Mouse (Mus musculus) kidney, postnatal 0 days (tissue): ENCODE measurements at regions not wholly inside any gene's neighbourhood (a gene's known extent, or its start where the extent isn't known, plus 50 kb on each side); places are given as distances from the start of the nearest gene placed in this dataset.
A peak's percentile ranks its signal among the peaks of the same experiment; 100 is the strongest.

Experiments
- ATAC-seq: fragments of 200-750 bp; cut with Nextera tagmentation; replicated peaks from 2 replicates; pipeline ENCODE4 v1.8.0; 2017; ENCODE audit warnings: low read depth, moderate number of reproducible peaks, moderate TSS enrichment, moderate library complexity; ENCODE audit not compliant: low FRiP score
- DNase-seq: peaks from one replicate; pipeline ENCODE4 v3.0.0-alpha.2; 2016; ENCODE audit warnings: low spot score
- H3K27ac ChIP-seq: fragments of 300-500 bp; sonication (generic); 2 replicates; pipeline ENCODE4 v1.5.1; 2014; ENCODE audit warnings: mild to moderate bottlenecking
- H3K27me3 ChIP-seq: fragments of 300-500 bp; sonication (generic); 2 replicates; pipeline ENCODE4 v1.6.1; 2014; ENCODE audit warnings: low read length, mixed read lengths; ENCODE audit not compliant: insufficient read depth
- H3K36me3 ChIP-seq: fragments of 300-500 bp; sonication (generic); 2 replicates; pipeline ENCODE4 v1.6.1; 2014; ENCODE audit warnings: low read length, mixed read lengths; ENCODE audit not compliant: insufficient read depth
- H3K4me1 ChIP-seq: fragments of 300-500 bp; sonication (generic); replicated peaks from 2 replicates; pipeline ENCODE4 v1.6.1; 2014; ENCODE audit warnings: antibody characterized with exemption, low read length, mixed read lengths; ENCODE audit not compliant: insufficient read depth
- H3K4me2 ChIP-seq: fragments of 300-500 bp; sonication (generic); 2 replicates; pipeline ENCODE4 v1.6.1; 2014; ENCODE audit warnings: mild to moderate bottlenecking, low read length, moderate library complexity, mixed read lengths
- H3K4me3 ChIP-seq: fragments of 300-500 bp; sonication (generic); replicated peaks from 2 replicates; pipeline ENCODE4 v1.5.1; 2014; ENCODE audit warnings: low read depth, low read length
- H3K9ac ChIP-seq: fragments of 300-500 bp; sonication (generic); 2 replicates; pipeline ENCODE4 v1.6.1; 2014; ENCODE audit warnings: low read depth, low read length
- H3K9me3 ChIP-seq: fragments of 300-500 bp; sonication (generic); replicated peaks from 2 replicates; pipeline ENCODE4 v1.6.1; 2016; ENCODE audit warnings: low read length, inconsistent platforms, mixed read lengths
- CTCF ChIP-seq: IDR thresholded peaks from 2 replicates; pipeline ENCODE4 v1.5.1; 2016; ENCODE audit warnings: antibody characterized with exemption, low read depth, mild to moderate bottlenecking, moderate library complexity
- WGBS: fragments of 180-500 bp; shearing (Covaris S2); extraction: QIAGEN DNeasy Blood & Tissue Kit; methylation state at CpG from one replicate; pipeline ENCODE4 v1.1.7; 2014; 5-methylcytosine and 5-hydroxymethylcytosine counted together

- Histone ChIP-seq H3K27ac (no peak overlapping the region), H3K4me2 (no peak overlapping the region), H3K4me3 (no peak overlapping the region), H3K36me3 (no peaks in the 10 kb centered on the region), H3K27me3 (no peaks in the 10 kb centered on the region), H3K4me1 (no peaks in the 10 kb centered on the region), H3K9me3 (no peaks in the 10 kb centered on the region), H3K9ac (no peak overlapping the region)
- 58% methylated on average over 1 of the region's 1 CpGs for WGBS
- DNase-seq (peak; percentile 31), ATAC-seq (no peak)
- TF ChIP-seq CTCF: no peak
These were observed 852.0 kb upstream of the Agtr1b start for GRCm38 (mm10) chr3:21218936-21219335.

- H3K36me3 ChIP-seq: no peaks in the 10 kb centered on the region
- no peak overlapping the region for H3K27ac ChIP-seq
- no peaks in the 10 kb centered on the region for H3K9me3 ChIP-seq
- no peak overlapping the region for H3K4me3 ChIP-seq
- ATAC-seq (no peak), DNase-seq (no peak)
- H3K9ac ChIP-seq: no peak overlapping the region
- no peak overlapping the region for H3K4me2 ChIP-seq
- H3K4me1 ChIP-seq: no peaks in the 10 kb centered on the region
- WGBS: 87% methylated on average over 2 of the region's 2 CpGs
- no peak for TF ChIP-seq CTCF
- H3K27me3 ChIP-seq: no peaks in the 10 kb centered on the region
These were observed 835.3 kb upstream of the Tbl1xr1 start for GRCm38 (mm10) chr3:21241184-21241583.

GRCm38 (mm10) chr3:21256129-21256760 lies 820.2 kb upstream of the Tbl1xr1 start:
- no peak overlapping the region for H3K4me2 ChIP-seq
- no peaks in the 10 kb centered on the region for H3K27me3 ChIP-seq
- no peak overlapping the region for H3K27ac ChIP-seq
- H3K9ac ChIP-seq: no peak overlapping the region
- no peaks in the 10 kb centered on the region for H3K4me1 ChIP-seq
- 97% methylated on average over 1 of the region's 1 CpGs for WGBS
- no peak for TF ChIP-seq CTCF
- H3K9me3 ChIP-seq: no peaks in the 10 kb centered on the region
- H3K36me3 ChIP-seq: no peaks in the 10 kb centered on the region
- H3K4me3 ChIP-seq: no peak overlapping the region
- no peak for DNase-seq
- ATAC-seq: no peak

- Histone ChIP-seq H3K4me1 (no peaks in the 10 kb centered on the region), H3K4me3 (no peak overlapping the region), H3K4me2 (no peak overlapping the region), H3K36me3 (no peaks in the 10 kb centered on the region), H3K9ac (no peak overlapping the region), H3K27me3 (no peaks in the 10 kb centered on the region), H3K9me3 (no peaks in the 10 kb centered on the region), H3K27ac (no peak overlapping the region)
- no peak for DNase-seq
- no peak for ATAC-seq
- WGBS: 90% methylated on average over 2 of the region's 2 CpGs
- no peak for TF ChIP-seq CTCF
These were observed 813.1 kb upstream of the Tbl1xr1 start for GRCm38 (mm10) chr3:21263317-21263716.

- H3K4me3 ChIP-seq: no peak overlapping the region
- TF ChIP-seq CTCF: no peak
- H3K27ac ChIP-seq: no peak overlapping the region
These were observed 811.0 kb upstream of the Tbl1xr1 start for GRCm38 (mm10) chr3:21265491-21265890.

GRCm38 (mm10) chr3:21268429-21269129 lies 807.9 kb upstream of the Tbl1xr1 start:
- H3K4me1 ChIP-seq: no peaks in the 10 kb centered on the region
- ATAC-seq: peak; percentile 65
- no peak overlapping the region for H3K27ac ChIP-seq
- WGBS: 37% methylated on average over 7 of the region's 7 CpGs
- no peaks in the 10 kb centered on the region for H3K27me3 ChIP-seq
- no peak overlapping the region for H3K9ac ChIP-seq
- no peak overlapping the region for H3K4me3 ChIP-seq
- peak; percentile 49 for DNase-seq
- no peaks in the 10 kb centered on the region for H3K36me3 ChIP-seq
- no peak overlapping the region for H3K4me2 ChIP-seq
- TF ChIP-seq CTCF: no peak
- no peaks in the 10 kb centered on the region for H3K9me3 ChIP-seq

More at GRCm38 (mm10) chr3:21265491-21265890, 811.0 kb upstream of the Tbl1xr1 start:
- no peaks in the 10 kb centered on the region for H3K36me3 ChIP-seq
- no peak overlapping the region for H3K4me2 ChIP-seq
- 57% methylated on average over 2 of the region's 2 CpGs for WGBS
- H3K9me3 ChIP-seq: no peaks in the 10 kb centered on the region
- ATAC-seq (no peak), DNase-seq (no peak)
- no peaks in the 10 kb centered on the region for H3K4me1 ChIP-seq
- H3K9ac ChIP-seq: no peak overlapping the region
- no peaks in the 10 kb centered on the region for H3K27me3 ChIP-seq
